Mouse (Mus musculus): ENCODE measurements around the gene Dync1li1. TPM values are rescaled to one million over a fixed set of nuclear protein-coding genes. Genes with fewer than 3 reads are reported as not detected.
"Not testable (repeated sequence)": the region's sequence is repeated elsewhere in the genome, so short reads cannot be mapped to it uniquely, and the experiment has no call there.

Gene Dync1li1
- total and polyA plus RNA-seq, 3 experiments: 35.2 to 40.0 TPM; not detected in 1

DNA sequence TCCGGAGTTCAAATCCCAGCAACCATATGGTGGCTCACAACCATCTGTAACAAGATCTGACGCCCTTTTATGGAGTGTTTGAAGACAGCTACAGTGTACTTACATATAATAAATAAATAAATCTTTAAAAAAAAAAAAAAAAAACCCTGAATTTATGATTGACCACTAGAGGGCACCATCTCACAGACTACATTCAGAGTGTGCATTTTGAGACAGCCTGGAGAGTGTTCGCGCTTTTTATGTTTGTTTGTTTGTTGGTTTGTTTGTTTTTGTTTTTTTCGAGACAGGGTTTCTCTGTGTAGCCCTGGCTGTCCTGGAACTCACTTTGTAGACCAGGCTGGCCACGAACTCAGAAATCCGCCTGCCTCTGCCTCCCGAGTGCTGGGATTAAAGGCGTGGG, 40.1 kb upstream of the Dync1li1 start:
- H3K36me3 ChIP-seq (ENCODE audit: control insufficient read depth in 1 of 2, insufficient read depth in 2 of 2, low read length in 2 of 2); H3K79me2 ChIP-seq (ENCODE audit: control insufficient read depth, insufficient read depth, low read length, poor library complexity); H3K27me3 ChIP-seq (ENCODE audit: control insufficient read depth in 1 of 2, insufficient read depth in 2 of 2, low read length in 2 of 2); H3K27ac ChIP-seq (ENCODE audit: control insufficient read depth, low read depth, low read length); H3K4me1 ChIP-seq (ENCODE audit: control insufficient read depth in 1 of 2, insufficient read depth in 2 of 2, low read length in 2 of 2); H3K9me3 ChIP-seq (replicated peaks; ENCODE audit: insufficient read depth, low read length): not testable (repeated sequence)
- TF ChIP-seq SMC3 (IDR thresholded peaks at IDR 0.05; ENCODE audit: low read depth, low read length) (peak; percentile 45), CTCF (IDR thresholded peaks at IDR 0.05 in 2 of 3, conservative IDR thresholded peaks at IDR 0.05 in 1 of 3; ENCODE audit: control insufficient read depth in 1 of 3, insufficient read depth in 1 of 3, low read depth in 2 of 3, low read length in 3 of 3, poor library complexity in 1 of 3, severe bottlenecking in 1 of 3) (peak; percentile 31 to 58 (median 55); a peak in 5 of 6 replicates), RAD21 (IDR thresholded peaks at IDR 0.05; ENCODE audit: low read depth, low read length) (peak; percentile 59), ZC3H11A (IDR thresholded peaks at IDR 0.05; ENCODE audit: low read depth, low read length) (peak; percentile 48), ZNF384 (IDR thresholded peaks at IDR 0.05; ENCODE audit: low read depth, low read length) (peak; percentile 94)
- DNase-seq (ENCODE audit: low read depth, low spot score): peak; percentile 75
- Histone ChIP-seq H3K4me3 (ENCODE audit: control insufficient read depth in 1 of 2, insufficient read depth in 1 of 2, low read depth in 2 of 2, low read length in 2 of 2) (peak overlapping the region; percentile 73 to 74), H3K9ac (ENCODE audit: control insufficient read depth, low read depth, low read length, poor library complexity, severe bottlenecking) (peak overlapping the region; percentile 78)

DNA sequence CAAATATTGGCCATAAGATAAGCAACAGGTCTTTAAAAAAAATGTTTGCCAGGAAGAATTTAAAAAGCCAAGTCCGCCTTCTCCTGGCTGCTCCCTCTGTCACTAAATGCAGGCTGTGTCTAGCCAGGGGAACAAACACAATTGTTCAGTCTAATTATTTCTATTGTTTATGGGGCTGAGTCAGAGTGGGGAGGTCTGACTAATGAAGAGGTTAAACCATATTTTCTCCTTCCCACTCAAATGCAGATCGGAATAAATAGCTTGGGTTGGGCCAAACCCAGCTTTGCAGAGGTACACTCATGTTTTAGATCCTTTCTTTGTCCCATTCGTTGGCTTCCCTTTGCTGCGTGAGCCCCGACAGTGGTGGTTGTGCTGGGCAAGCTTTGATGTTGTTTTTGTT, 39.2 kb upstream of the Dync1li1 start:
- peaks cover 3% of the 10 kb centered on the region; the same call in 1 of the 2 replicates for H3K79me2 ChIP-seq (ENCODE audit: control insufficient read depth, insufficient read depth, low read length, poor library complexity)
- H3K36me3 ChIP-seq (ENCODE audit: control insufficient read depth in 1 of 2, insufficient read depth in 2 of 2, low read length in 2 of 2): peaks cover 0 to 4% of the 10 kb centered on the region in 2 experiments; a peak in 2 of 4 replicates
- H3K9ac ChIP-seq (ENCODE audit: control insufficient read depth, low read depth, low read length, poor library complexity, severe bottlenecking): no peak overlapping the region
- no peak for DNase-seq (ENCODE audit: low read depth, low spot score)
- no peaks in the 10 kb centered on the region for H3K9me3 ChIP-seq (replicated peaks; ENCODE audit: insufficient read depth, low read length)
- 0 out of 4 replicates have a peak, but pooled peaks cover 0 to 1% of the 10 kb centered on the region in 2 experiments for H3K27me3 ChIP-seq (ENCODE audit: control insufficient read depth in 1 of 2, insufficient read depth in 2 of 2, low read length in 2 of 2)
- peaks cover 0 to 7% of the 10 kb centered on the region in 2 experiments; a peak in 1 of 4 replicates for H3K4me1 ChIP-seq (ENCODE audit: control insufficient read depth in 1 of 2, insufficient read depth in 2 of 2, low read length in 2 of 2)
- H3K27ac ChIP-seq (ENCODE audit: control insufficient read depth, low read depth, low read length): no peak overlapping the region
- TF ChIP-seq GATA1 (IDR thresholded peaks at IDR 0.05; ENCODE audit: low read depth, low read length) (no peak), E2F4 (IDR thresholded peaks at IDR 0.05; ENCODE audit: borderline replicate concordance, low read depth, low read length) (no peak), ZMIZ1 (IDR thresholded peaks at IDR 0.05; ENCODE audit: low read depth, low read length) (no peak), MYC (IDR thresholded peaks at IDR 0.05; ENCODE audit: low read depth, low read length) (no peak), USF1 (IDR thresholded peaks at IDR 0.05; ENCODE audit: low read depth, low read length) (no peak), RAD21 (IDR thresholded peaks at IDR 0.05; ENCODE audit: low read depth, low read length) (no peak), POLR2AphosphoS5 (IDR thresholded peaks at IDR 0.05; ENCODE audit: borderline replicate concordance, low read depth, low read length) (no peak), EP300 (IDR thresholded peaks at IDR 0.05; ENCODE audit: low read depth in 1 of 2, low read length in 2 of 2) (no peak), UBTF (IDR thresholded peaks at IDR 0.05; ENCODE audit: borderline replicate concordance, insufficient read depth, low read depth, low read length) (no peak), MYB (IDR thresholded peaks at IDR 0.05; ENCODE audit: low read depth, low read length) (no peak), NRF1 (IDR thresholded peaks at IDR 0.05; ENCODE audit: insufficient read depth, low read depth, low read length, poor library complexity, severe bottlenecking) (no peak), CTCF (IDR thresholded peaks at IDR 0.05 in 2 of 3, conservative IDR thresholded peaks at IDR 0.05 in 1 of 3; ENCODE audit: control insufficient read depth in 1 of 3, insufficient read depth in 1 of 3, low read depth in 2 of 3, low read length in 3 of 3, poor library complexity in 1 of 3, severe bottlenecking in 1 of 3) (no peak)
- no peak overlapping the region for H3K4me3 ChIP-seq (ENCODE audit: control insufficient read depth in 1 of 2, insufficient read depth in 1 of 2, low read depth in 2 of 2, low read length in 2 of 2)

All from MEL (cell line).